Mouse (Mus musculus): Measurements from ENCODE around the gene Nlk. TPM values are rescaled to one million over a fixed set of nuclear protein-coding genes. Genes with fewer than 3 reads are reported as not detected.

Nlk gene
- polyA plus RNA-seq, 1 experiment from 2014 or later, result 33.9 TPM

DNA sequence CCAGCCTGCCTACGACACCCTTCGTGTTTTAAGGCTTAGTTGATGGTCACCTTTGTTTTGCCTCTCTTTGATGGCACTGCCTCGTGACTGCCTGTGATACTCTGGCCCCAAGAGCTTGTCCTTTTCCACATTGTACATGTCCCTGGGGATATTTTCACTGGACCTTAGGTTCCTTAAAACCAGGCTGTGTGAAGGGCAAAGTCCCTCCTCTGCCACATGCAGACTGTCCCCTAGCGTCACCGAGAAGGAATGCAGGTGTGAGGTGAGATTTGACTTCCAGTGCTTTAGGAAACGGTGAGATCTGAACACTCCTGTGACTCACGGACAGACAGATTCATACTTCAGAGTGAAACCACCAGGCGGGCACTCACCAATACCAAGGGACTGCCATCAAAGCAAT lies 139.9 kb downstream of the Nlk start:
- H3K27me3 ChIP-seq, result no peaks in the 10 kb centered on the region
- no peaks in the 10 kb centered on the region for H3K4me1 ChIP-seq (replicated peaks)
- H3K9me3 ChIP-seq, result peaks cover 7% of the 10 kb centered on the region; the same call in 1 of the 2 replicates
- H3K36me3 ChIP-seq, result no peaks in the 10 kb centered on the region
- no peak overlapping the region for H3K9ac ChIP-seq
- WGBS, result 57% methylated on average over 8 of the region's 8 CpGs
- no peak overlapping the region for H3K4me2 ChIP-seq
- H3K27ac ChIP-seq (replicated peaks), result no peak overlapping the region
- no peak for ATAC-seq (ENCODE audit: low read depth)
- H3K4me3 ChIP-seq, result no peak overlapping the region

DNA sequence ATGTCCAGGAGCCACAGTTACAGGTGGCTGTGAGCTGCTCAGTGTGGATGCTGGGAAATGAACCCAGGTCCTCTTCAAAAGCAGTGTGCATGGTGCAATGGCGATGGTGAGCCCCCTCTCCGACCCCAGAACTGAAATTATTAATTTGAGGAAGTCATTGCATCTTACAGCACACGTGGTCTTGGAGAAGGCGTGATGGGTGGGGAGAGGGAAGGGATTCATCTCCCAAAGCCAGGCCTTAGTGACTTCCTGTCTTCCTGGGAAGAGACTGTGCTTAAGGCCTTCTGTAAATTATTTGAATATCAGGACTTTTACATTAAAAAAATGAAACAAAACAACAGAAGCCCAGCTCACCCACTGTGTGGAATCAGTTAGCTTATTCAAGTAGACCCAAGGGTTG lies 141.1 kb downstream of the Nlk start:
- H3K4me3 ChIP-seq, result no peak overlapping the region
- H3K27ac ChIP-seq (replicated peaks), result no peak overlapping the region
- peaks cover 4% of the 10 kb centered on the region for H3K4me1 ChIP-seq (replicated peaks)
- no peak for ATAC-seq (ENCODE audit: low read depth)
- 86% methylated on average over 4 of the region's 4 CpGs for WGBS
- no peaks in the 10 kb centered on the region for H3K27me3 ChIP-seq
- no peak overlapping the region for H3K9ac ChIP-seq
- no peak overlapping the region for H3K4me2 ChIP-seq
- H3K36me3 ChIP-seq, result no peaks in the 10 kb centered on the region
- peaks cover 7% of the 10 kb centered on the region; the same call in 1 of the 2 replicates for H3K9me3 ChIP-seq

DNA sequence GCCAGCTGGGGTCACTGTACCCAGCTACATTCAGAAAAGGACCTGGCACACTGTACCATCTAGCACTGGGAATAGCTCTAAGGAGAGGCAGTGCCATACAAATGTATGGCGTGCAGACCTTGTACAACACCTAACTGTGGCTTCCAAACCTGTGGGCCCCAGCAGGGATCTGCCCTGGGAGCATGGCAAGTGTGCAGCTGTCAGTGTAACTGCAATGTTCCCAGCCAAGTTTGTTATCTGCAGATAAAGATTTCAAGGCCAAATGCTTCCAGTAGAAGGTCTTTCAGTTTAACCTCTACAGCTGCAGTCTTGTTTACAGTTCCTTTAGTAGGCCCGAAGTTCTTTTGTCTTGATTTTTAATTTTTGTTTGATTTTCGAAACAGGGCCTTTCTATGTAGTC lies 141.6 kb downstream of the Nlk start:
- WGBS, result 91% methylated on average over 3 of the region's 3 CpGs
- H3K4me2 ChIP-seq, result no peak overlapping the region
- peaks cover 7% of the 10 kb centered on the region; the same call in 1 of the 2 replicates for H3K9me3 ChIP-seq
- H3K4me3 ChIP-seq, result no peak overlapping the region
- ATAC-seq (ENCODE audit: low read depth), result no peak
- H3K27ac ChIP-seq (replicated peaks), result no peak overlapping the region
- H3K36me3 ChIP-seq, result no peaks in the 10 kb centered on the region
- no peak overlapping the region for H3K9ac ChIP-seq
- no peaks in the 10 kb centered on the region for H3K27me3 ChIP-seq
- H3K4me1 ChIP-seq (replicated peaks), result peaks cover 6% of the 10 kb centered on the region

DNA sequence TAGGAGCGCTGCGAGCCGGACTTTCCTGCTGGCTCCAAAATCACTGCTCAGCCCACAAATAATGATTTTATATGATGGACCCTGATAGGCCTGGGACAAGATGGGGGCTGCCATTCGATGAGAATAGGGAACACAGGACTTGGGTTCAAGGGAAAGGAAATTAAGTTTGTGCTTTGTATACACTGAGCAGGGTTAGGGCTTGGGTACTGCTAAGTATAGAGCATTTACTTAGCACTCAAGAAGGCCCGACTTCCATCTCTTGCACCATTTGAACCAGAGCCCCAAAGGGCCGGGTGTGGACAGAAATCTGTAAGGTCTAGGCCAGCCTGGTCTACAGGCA lies 146.1 kb downstream of the Nlk start:
- H3K4me3 ChIP-seq, result peak overlapping the region; percentile 68
- H3K9me3 ChIP-seq, result peaks cover 7% of the 10 kb centered on the region; the same call in 1 of the 2 replicates
- H3K9ac ChIP-seq, result peak overlapping the region; percentile 75
- H3K4me1 ChIP-seq (replicated peaks), result peaks cover 29% of the 10 kb centered on the region
- H3K27ac ChIP-seq (replicated peaks), result peak overlapping the region; percentile 90
- peak; percentile 47; the same call in 1 of the 2 replicates for ATAC-seq (ENCODE audit: low read depth)
- WGBS, result 34% methylated on average over 6 of the region's 6 CpGs
- no peaks in the 10 kb centered on the region for H3K36me3 ChIP-seq
- no peaks in the 10 kb centered on the region for H3K27me3 ChIP-seq
- peak overlapping the region; percentile 81 for H3K4me2 ChIP-seq

DNA sequence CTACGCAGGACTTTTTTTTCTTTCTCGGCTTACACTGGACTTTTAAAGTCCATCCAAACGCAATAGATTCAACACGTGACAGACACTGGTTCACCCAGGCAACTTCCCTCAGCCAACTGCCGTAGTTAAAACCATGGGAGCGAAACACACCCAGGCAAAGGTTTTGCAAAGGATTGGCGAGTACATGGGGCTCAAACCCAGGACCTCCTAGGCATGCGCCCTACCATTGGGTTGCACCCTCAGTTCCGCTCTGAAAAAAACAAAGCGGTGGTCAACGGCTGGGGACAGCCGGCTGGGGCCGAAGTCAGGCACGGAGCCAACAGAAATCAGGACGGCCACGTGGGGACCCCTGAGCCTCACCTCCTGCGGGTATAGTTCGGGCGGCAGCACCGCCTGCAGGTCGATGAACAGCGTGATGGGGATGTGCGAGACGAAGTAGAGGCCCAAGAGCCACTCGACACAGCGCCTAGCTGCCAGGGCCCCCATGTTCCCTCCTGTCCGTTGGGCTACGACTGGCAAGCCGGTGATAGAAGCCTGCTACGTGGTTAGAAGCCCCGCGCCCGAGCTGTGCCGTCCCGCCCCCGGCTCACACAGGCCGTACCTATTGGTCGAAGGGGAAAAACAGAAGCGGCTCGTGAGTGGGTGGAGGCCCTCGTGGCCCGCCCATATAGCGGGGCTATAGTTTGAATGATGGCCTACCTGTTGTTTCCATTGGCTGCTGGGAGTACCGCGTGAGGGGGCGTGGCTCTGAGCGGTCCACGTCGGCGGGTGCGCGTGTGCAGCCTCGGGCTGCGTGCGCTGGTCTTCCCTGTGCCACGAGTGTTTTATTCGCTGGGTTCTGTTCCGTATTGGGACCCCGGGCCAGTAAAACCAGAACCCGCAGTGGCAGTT lies 146.8 kb downstream of the Nlk start, which contains the start of gene Tmem97:
TSS of gene Tmem97 (minus strand) at position 610 of the 891 bp plus-strand sequence.
- Histone ChIP-seq H3K4me1 (replicated peaks) (peaks cover 29% of the 10 kb centered on the region), H3K4me2 (peak within 1 kb of the TSS; percentile 81), H3K4me3 (peak within 1 kb of the TSS; percentile 68), H3K27ac (replicated peaks) (peak within 1 kb of the TSS; percentile 90), H3K9ac (peak within 1 kb of the TSS; percentile 75), H3K36me3 (peaks cover 3% of the 10 kb centered on the region; the same call in 1 of the 2 replicates), H3K27me3 (no peaks in the 10 kb centered on the region), H3K9me3 (peaks cover 7% of the 10 kb centered on the region; the same call in 1 of the 2 replicates)
- under 1% methylated on average over 60 of the region's 60 CpGs for WGBS
- peak; percentile 100 for ATAC-seq (ENCODE audit: low read depth)

DNA sequence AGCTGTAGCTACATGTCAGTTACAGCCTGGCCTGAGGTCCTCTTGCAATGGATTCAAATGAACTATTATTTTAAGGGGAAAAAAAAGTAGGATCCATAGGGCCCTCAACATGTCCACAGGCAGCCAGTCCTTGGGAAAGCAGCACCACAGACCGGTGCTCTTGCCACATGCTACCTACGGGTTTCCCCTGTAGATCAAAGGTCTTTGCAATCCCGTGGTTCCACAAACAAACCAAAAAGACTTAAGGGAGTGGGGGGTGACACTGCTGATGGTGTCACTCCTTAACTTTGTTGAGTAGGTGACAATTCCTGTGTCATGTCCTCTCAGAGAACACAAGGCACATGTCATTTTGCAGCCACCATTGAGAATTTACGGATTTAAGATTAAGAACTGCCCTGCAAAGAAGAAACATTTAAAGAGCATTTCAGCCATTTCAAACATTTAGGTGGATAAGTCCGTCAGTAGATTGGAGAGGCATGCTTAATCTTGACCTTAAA lies 147.6 kb downstream of the Nlk start:
- H3K9ac ChIP-seq, result peak overlapping the region; percentile 75

DNA sequence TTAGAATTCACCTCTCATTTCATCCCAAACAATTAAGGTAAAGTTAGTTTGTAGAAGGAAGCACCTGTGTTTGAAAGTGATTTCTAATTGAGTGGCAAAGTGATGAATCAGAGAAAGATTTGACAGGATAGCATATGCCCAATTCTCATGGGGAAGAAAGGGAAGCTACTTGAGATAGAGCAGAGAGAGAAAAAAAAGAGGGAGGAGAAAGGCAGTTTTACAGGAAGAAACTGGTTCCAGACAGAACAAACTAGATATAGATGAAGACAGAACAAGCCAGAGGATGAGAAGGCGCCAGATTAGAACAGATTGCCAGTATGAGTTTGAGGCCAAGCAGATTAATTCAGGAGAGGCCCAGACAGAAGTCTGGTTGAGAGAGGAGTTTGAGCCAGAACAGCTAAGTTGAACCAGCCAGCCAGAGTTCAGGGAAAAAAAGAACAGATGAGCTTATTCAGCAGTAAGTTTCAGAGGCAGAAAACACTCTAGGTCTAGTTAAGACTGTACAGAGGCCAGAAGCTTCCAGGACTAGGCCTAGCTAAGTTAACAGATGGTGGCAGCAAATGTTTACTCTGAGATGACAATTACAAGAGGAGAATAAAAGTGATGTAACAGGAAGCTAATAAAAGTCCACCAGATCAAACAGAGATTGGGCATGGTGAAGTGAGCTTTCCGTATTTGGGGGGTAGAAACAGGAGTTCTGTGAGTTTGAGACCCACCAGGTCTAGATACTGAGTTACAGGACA lies 149.3 kb downstream of the Nlk start:
- Histone ChIP-seq H3K27ac (replicated peaks) (no peak overlapping the region), H3K4me1 (replicated peaks) (peaks cover 29% of the 10 kb centered on the region), H3K27me3 (no peaks in the 10 kb centered on the region), H3K4me2 (no peak overlapping the region), H3K4me3 (no peak overlapping the region), H3K9ac (no peak overlapping the region), H3K9me3 (no peaks in the 10 kb centered on the region), H3K36me3 (peaks cover 20% of the 10 kb centered on the region)
- 76% methylated on average over 2 of the region's 2 CpGs for WGBS
- ATAC-seq (ENCODE audit: low read depth), result no peak

More for the DNA sequence above, 147.6 kb downstream of the Nlk start:
- WGBS, result 23% methylated on average over 5 of the region's 5 CpGs
- no peaks in the 10 kb centered on the region for H3K27me3 ChIP-seq
- peaks cover 7% of the 10 kb centered on the region; the same call in 1 of the 2 replicates for H3K9me3 ChIP-seq
- H3K36me3 ChIP-seq, result peaks cover 5% of the 10 kb centered on the region; the same call in 1 of the 2 replicates
- 0 out of 2 replicates have a peak overlapping the region, but pooled peaks have one; percentile 85 for H3K27ac ChIP-seq (replicated peaks)
- H3K4me3 ChIP-seq, result peak overlapping the region; percentile 68
- peaks cover 29% of the 10 kb centered on the region for H3K4me1 ChIP-seq (replicated peaks)
- H3K4me2 ChIP-seq, result peak overlapping the region; percentile 81
- no peak for ATAC-seq (ENCODE audit: low read depth)

DNA sequence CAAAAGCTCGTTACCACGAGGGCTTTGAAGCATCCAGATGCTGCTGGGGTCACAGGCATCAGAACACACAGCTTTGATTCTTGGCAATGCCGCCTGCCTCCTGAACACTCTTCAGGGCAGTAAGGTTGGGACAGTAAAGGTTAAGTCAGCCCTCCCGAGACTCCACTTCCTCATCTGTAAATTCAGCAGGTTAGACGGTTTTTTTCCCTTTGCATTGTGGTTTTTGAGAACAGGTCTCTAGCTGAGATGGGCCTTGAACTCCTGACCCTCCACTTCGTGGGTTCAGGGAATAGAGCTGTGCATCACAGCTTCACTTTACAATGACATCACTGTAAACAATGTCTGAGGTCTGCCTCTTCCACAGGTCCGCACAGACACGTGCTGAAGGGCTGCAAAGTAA lies 152.0 kb downstream of the Nlk start:
- peaks cover 23% of the 10 kb centered on the region for H3K4me1 ChIP-seq (replicated peaks)
- H3K27me3 ChIP-seq, result no peaks in the 10 kb centered on the region
- 76% methylated on average over 8 of the region's 8 CpGs for WGBS
- H3K9me3 ChIP-seq, result no peaks in the 10 kb centered on the region
- no peak overlapping the region for H3K27ac ChIP-seq (replicated peaks)
- no peak for ATAC-seq (ENCODE audit: low read depth)
- no peak overlapping the region for H3K9ac ChIP-seq
- H3K4me3 ChIP-seq, result no peak overlapping the region
- H3K4me2 ChIP-seq, result no peak overlapping the region
- H3K36me3 ChIP-seq, result peaks cover 43% of the 10 kb centered on the region

DNA sequence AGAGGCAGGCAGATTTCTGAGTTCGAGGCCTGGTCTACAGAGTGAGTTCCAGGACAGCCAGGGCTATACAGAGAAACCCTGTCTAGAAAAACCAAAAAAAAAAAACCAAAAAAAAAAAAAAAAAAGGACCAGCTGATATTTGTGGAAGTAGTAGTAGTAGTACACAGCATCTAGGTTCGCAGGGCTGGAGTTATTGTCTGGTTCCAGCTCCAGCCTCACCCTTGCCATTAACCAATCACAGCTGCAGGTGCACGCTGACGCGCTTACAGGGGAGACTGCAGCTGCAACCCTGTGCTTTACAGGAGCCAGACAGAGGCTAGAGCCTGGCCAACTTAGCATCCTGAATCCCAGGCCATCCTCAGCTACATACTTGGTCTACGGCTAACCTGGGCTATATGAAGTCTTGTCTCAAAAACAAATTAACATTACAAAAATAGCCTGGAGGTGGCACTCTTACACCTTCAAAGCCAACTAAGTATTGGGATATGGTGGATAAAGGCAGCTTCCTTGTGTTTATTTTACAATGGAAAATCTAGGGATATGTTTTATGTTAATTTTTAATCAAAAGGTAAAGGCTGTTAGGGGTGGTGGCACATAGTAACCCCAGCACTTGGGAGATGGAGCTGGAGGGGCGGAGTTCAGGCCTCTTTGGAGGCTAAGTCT lies 152.6 kb downstream of the Nlk start:
- H3K9ac ChIP-seq, result no peak overlapping the region
- H3K27me3 ChIP-seq, result no peaks in the 10 kb centered on the region
- H3K4me3 ChIP-seq, result no peak overlapping the region
- no peak overlapping the region for H3K4me2 ChIP-seq
- WGBS, result 90% methylated on average over 7 of the region's 7 CpGs
- no peak for ATAC-seq (ENCODE audit: low read depth)
- no peak overlapping the region for H3K27ac ChIP-seq (replicated peaks)
- H3K36me3 ChIP-seq, result peaks cover 49% of the 10 kb centered on the region
- H3K4me1 ChIP-seq (replicated peaks), result peaks cover 17% of the 10 kb centered on the region
- no peaks in the 10 kb centered on the region for H3K9me3 ChIP-seq

DNA sequence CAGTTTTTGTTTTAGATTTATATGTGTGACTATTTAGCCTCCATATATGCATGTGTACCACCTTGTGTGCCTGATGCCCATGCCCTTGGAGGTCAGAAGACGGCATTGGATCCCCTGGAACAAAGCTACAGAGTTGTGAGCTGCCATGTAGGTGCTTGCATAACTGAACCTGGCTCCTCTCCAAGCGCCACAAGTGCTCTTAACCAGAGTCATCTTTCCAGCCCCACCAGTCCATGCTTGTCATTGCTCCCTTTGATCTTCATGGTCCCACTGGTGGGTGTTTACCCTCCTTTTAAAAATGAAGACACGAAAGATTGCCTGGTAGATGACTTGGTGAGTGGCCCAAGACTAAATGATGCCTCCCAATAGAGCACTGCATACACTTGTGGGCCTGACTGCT lies 156.8 kb downstream of the Nlk start:
- ATAC-seq (ENCODE audit: low read depth), result no peak
- no peaks in the 10 kb centered on the region for H3K9me3 ChIP-seq
- no peak overlapping the region for H3K4me2 ChIP-seq
- no peak overlapping the region for H3K9ac ChIP-seq
- H3K27me3 ChIP-seq, result no peaks in the 10 kb centered on the region
- no peak overlapping the region for H3K27ac ChIP-seq (replicated peaks)
- H3K4me1 ChIP-seq (replicated peaks), result peaks cover 16% of the 10 kb centered on the region
- WGBS, result 92% methylated on average over 3 of the region's 3 CpGs
- peaks cover 57% of the 10 kb centered on the region for H3K36me3 ChIP-seq
- H3K4me3 ChIP-seq, result no peak overlapping the region

DNA sequence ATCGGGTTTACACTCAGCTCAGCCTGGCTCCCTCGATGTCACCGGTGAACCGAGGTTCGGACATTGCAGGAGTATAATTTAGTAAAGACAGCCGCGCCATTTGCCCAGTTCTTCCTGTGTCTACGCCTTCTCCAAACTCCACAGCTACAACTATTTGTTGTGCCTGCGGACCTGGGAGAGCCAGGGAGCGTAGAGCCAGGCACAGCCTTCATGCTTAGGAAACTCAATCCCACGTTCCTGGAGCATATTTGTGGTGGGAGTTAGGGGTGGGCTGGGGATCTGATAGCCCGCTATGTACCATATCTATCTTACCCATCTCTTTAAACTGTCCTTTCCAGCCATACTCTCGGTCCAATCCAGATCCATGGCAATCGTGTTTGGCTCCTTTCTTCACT lies 160.5 kb downstream of the Nlk start:
- no peak; the same call in 1 of the 2 replicates for ATAC-seq (ENCODE audit: low read depth)
- Histone ChIP-seq H3K4me2 (peak overlapping the region; percentile 87), H3K27ac (replicated peaks) (peak overlapping the region; percentile 90), H3K27me3 (no peaks in the 10 kb centered on the region), H3K4me1 (replicated peaks) (peaks cover 34% of the 10 kb centered on the region), H3K9ac (peak overlapping the region; percentile 90), H3K9me3 (no peaks in the 10 kb centered on the region), H3K36me3 (peaks cover 30% of the 10 kb centered on the region), H3K4me3 (peak overlapping the region; percentile 83)
- 2% methylated on average over 14 of the region's 14 CpGs for WGBS

Measured in neural tube, embryonic 13.5 days (tissue).